Mouse (Mus musculus) liver, embryonic 14.5 days (tissue): Measurements from ENCODE around the gene Foxj3.

Experiments
- CTCF ChIP-seq: IDR thresholded peaks from 2 replicates; pipeline ENCODE4 v1.5.1; 2016; ENCODE audit warnings: antibody characterized with exemption, low read depth, control low read depth
- EP300 ChIP-seq: IDR thresholded peaks from 2 replicates; pipeline ENCODE4 v1.6.1; 2016; ENCODE audit warnings: antibody characterized with exemption, low read depth

DNA sequence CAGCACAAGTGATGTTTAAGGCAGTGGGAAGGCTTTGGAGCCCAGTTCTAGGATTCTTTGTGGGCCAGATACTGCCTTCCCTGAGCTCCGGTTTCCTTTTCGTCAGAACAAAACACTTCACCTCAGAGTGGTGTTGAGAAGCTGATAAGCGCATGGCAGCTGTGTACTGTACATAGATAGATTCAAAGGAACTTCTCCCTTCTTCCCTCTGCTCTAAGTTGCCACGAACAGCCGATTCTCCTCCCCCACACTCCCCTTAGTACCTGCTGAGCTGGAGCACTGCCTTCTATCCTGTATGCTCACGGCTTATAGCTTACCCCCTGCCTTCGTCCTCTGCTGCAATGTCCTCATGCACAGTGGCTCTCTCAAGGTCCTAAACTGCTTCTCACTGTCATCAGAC is 95.9 kb downstream of the Foxj3 start:
- TF ChIP-seq CTCF: no peak
- no peak for TF ChIP-seq EP300
